ENCODE assay signal across 8 mouse cellular contexts in the genomic region with DNA sequence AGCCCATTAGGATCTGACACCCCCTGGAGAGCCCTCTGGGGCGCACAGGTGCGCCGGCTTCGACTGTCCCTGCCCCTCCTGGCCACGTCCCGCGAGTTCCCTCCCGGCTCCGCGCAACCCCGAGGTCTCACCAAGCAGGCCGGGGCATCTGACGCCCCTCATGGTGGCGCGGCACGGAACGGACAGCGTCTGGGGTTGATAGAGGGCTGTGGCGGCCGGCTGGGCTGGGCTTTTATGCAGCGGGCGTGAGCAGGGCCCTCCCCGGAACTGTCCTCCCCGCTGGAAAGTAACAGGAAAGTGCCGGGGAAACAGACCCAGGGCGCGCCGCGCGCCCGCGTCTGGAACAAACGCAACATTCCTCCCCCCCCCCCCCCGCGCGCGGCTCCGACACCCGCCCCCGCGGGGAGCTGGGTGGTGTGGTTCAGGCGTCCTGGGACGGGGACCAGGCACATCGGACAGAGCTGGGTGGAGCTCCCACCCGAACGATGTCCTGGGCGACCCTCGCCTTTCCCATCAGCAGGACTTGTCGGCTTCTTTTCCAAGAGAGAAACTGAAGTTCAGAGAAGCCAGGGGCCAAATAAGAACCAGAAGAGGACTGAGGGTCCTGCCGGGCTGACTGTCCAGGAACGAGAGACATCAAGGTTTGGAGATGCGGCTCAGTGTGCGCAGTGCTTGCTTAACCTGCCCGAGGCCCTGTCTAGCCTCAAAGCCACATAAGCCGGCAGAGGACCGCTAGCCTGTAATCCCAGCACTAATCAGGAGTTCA. TPM values are rescaled to one million over a fixed set of nuclear protein-coding genes. Genes with fewer than 3 reads are reported as not detected.
DNase-seq lines count a peak whose midpoint lies in the region; ATAC-seq and TF ChIP-seq lines count a peak whose summit lies in the region.

Gene Adgre5 (minus strand): TSS at position 351 of the 766 bp plus-strand sequence.

- intact Hi-C loops in heart, adult 2 months (cut with DNase I): loop anchor here (5.0 to 10.0 kb wide), 2 partner anchors 256 to 444 kb away; partner anchors contain the start of genes Nanos3 and Samd1

- H3K36me3 ChIP-seq in heart, adult 2 months (ENCODE audit: control insufficient read depth, insufficient read depth, low read length): no peaks in the 10 kb centered on the region
- no peaks in the 10 kb centered on the region for H3K36me3 ChIP-seq in lung, embryonic 15.5 days
- H3K36me3 ChIP-seq in neural tube, embryonic 15.5 days: no peaks in the 10 kb centered on the region

- H3K4me3 ChIP-seq in layer of hippocampus, adult 2 months: peak within 1 kb of the TSS; percentile 60
- H3K4me3 ChIP-seq in heart, adult 2 months: peak within 1 kb of the TSS; percentile 92
- H3K4me3 ChIP-seq in lung, embryonic 15.5 days: peak within 1 kb of the TSS; percentile 65
- H3K4me3 ChIP-seq in neural tube, embryonic 15.5 days (replicated peaks): peak within 1 kb of the TSS; percentile 46

- no peak for TF ChIP-seq CTCF in layer of hippocampus, adult 2 months (conservative IDR thresholded peaks at IDR 0.05)
- peak; percentile 19 for TF ChIP-seq CTCF in heart, adult 2 months (IDR thresholded peaks at IDR 0.05)

- peaks cover 20% of the 10 kb centered on the region for H3K4me1 ChIP-seq in heart, adult 2 months (ENCODE audit: control insufficient read depth, insufficient read depth, low read length)
- H3K4me1 ChIP-seq in lung, embryonic 15.5 days: peaks cover 34% of the 10 kb centered on the region
- H3K4me1 ChIP-seq in neural tube, embryonic 15.5 days: peaks cover 10% of the 10 kb centered on the region

- peaks cover 3% of the 10 kb centered on the region for H3K79me2 ChIP-seq in heart, adult 2 months (replicated peaks; ENCODE audit: control insufficient read depth, insufficient read depth, low read length)

- no peak for DNase-seq in layer of hippocampus, adult 2 months (ENCODE audit: low spot score in 2 of 2)
- no peak for DNase-seq in layer of hippocampus, adult 9-11 months
- DNase-seq in embryo, embryonic 11 days: peak; percentile 70
- DNase-seq in heart, adult 2 months: peak; percentile 90 to 92
- peak; percentile 77 for DNase-seq in kidney, adult 18-20 months
- peak; percentile 62 for DNase-seq in urinary bladder, adult 2 months (ENCODE audit: low spot score)

- no peaks in the 10 kb centered on the region for H3K27me3 ChIP-seq in heart, adult 2 months (ENCODE audit: control insufficient read depth, insufficient read depth, low read length)
- H3K27me3 ChIP-seq in lung, embryonic 15.5 days: no peaks in the 10 kb centered on the region
- peaks cover 39% of the 10 kb centered on the region for H3K27me3 ChIP-seq in neural tube, embryonic 15.5 days (replicated peaks)

- peak within 1 kb of the TSS; percentile 77 for H3K27ac ChIP-seq in layer of hippocampus, adult 2 months
- H3K27ac ChIP-seq in heart, adult 2 months: peak within 1 kb of the TSS; percentile 98
- H3K27ac ChIP-seq in lung, embryonic 15.5 days: peak within 1 kb of the TSS; percentile 90
- H3K27ac ChIP-seq in neural tube, embryonic 15.5 days (replicated peaks): peak within 1 kb of the TSS; percentile 64

- ATAC-seq in lung, embryonic 15.5 days (ENCODE audit: borderline replicate concordance, extremely low read depth, low FRiP score, low TSS enrichment): peak; percentile 79
- ATAC-seq in neural tube, embryonic 15.5 days (ENCODE audit: low FRiP score): no peak; the same call in 1 of the 2 replicates

- 0 out of 2 replicates have a peak, but pooled peaks have one; percentile 57 for TF ChIP-seq EP300 in heart, adult 2 months (IDR thresholded peaks at IDR 0.05; ENCODE audit: insufficient read depth, low read depth, low read length)

- WGBS in heart, adult 2 months: under 1% methylated on average over 56 of the region's 56 CpGs
- 2% methylated on average over 43 of the region's 56 CpGs for WGBS in lung, embryonic 15.5 days
- 2% methylated on average over 41 of the region's 56 CpGs for WGBS in neural tube, embryonic 15.5 days

- peak within 1 kb of the TSS; percentile 94 for H3K4me2 ChIP-seq in lung, embryonic 15.5 days
- H3K4me2 ChIP-seq in neural tube, embryonic 15.5 days: peak within 1 kb of the TSS; percentile 88

- peak within 1 kb of the TSS; percentile 92 for H3K9ac ChIP-seq in heart, adult 2 months (ENCODE audit: low read depth, low read length)
- peak within 1 kb of the TSS; percentile 71 for H3K9ac ChIP-seq in lung, embryonic 15.5 days
- H3K9ac ChIP-seq in neural tube, embryonic 15.5 days (replicated peaks): peak within 1 kb of the TSS; percentile 54

- H3K9me3 ChIP-seq in lung, embryonic 15.5 days: no peaks in the 10 kb centered on the region
- H3K9me3 ChIP-seq in neural tube, embryonic 15.5 days (replicated peaks): no peaks in the 10 kb centered on the region

- TF ChIP-seq POLR2A in heart, adult 2 months (IDR thresholded peaks at IDR 0.05; ENCODE audit: insufficient read depth, low read depth, low read length): peak; percentile 87

RNA-seq across cellular contexts. Expression of gene Adgre5, which starts in this region (rescaled TPM):
- total RNA-seq in layer of hippocampus, adult 2 months (2021): 10 to 100 TPM in 1 of 2 experiments, 1 to 10 TPM in 1; 8.1 to 12.4 TPM
- 10 to 100 TPM; 44.6 to 46.4 TPM for total RNA-seq in heart, adult 2 months (2021)
- 73.1 and 73.9 TPM in 2 replicates for polyA plus RNA-seq in heart, adult 2 months (2012; rRNA removed)
- 56.7 and 64.0 TPM in 2 replicates for polyA plus RNA-seq in lung, embryonic 15.5 days (2015; fragmentation: Nextera tagmentation; extraction: Ambion mirVana)
- polyA plus RNA-seq in neural tube, embryonic 15.5 days (2015; fragmentation: Nextera tagmentation; extraction: Ambion mirVana): 12.2 and 15.5 TPM in 2 replicates
- polyA plus RNA-seq in urinary bladder, adult 2 months (2012; rRNA removed): 119 and 129 TPM in 2 replicates

Comparison
In these comparisons a context has a peak if more than half of its experiments do, and no peak if none do; other contexts are left out.
1. DNase-seq: peak in embryo, embryonic 11 days (single experiment), heart, adult 2 months (2 of 2), kidney, adult 18-20 months (single experiment) and urinary bladder, adult 2 months (single experiment); none in layer of hippocampus, adult 2 months (0 of 2) and layer of hippocampus, adult 9-11 months (single experiment).
2. Peak in every context shown above with its lines, with median percentiles within 50 percentile points of each other: H3K27ac ChIP-seq, H3K4me3 ChIP-seq and H3K9ac ChIP-seq.